Mouse (Mus musculus) stomach, embryonic 15.5 days (tissue): ENCODE data around the gene Pbx1. TPM values are rescaled to one million over a fixed set of nuclear protein-coding genes. Genes with fewer than 3 reads are reported as not detected.
A peak's percentile ranks its signal among the peaks of the same experiment; 100 is the strongest.

Source experiments
- ATAC-seq: fragments of 200-750 bp; cut with Nextera tagmentation; 2 replicates; pipeline ENCODE4 v1.8.0; 2017; ENCODE audit warnings: low read depth, moderate number of reproducible peaks, moderate TSS enrichment; ENCODE audit not compliant: insufficient read depth, low FRiP score
- H3K27ac ChIP-seq: fragments of 300-500 bp; sonication (generic); 2 replicates; pipeline ENCODE4 v1.5.1; 2015; ENCODE audit warnings: mild to moderate bottlenecking, inconsistent platforms
- H3K27me3 ChIP-seq: fragments of 300-500 bp; sonication (generic); replicated peaks from 2 replicates; pipeline ENCODE4 v1.6.1; 2015; ENCODE audit warnings: inconsistent platforms
- H3K36me3 ChIP-seq: fragments of 300-500 bp; sonication (generic); 2 replicates; pipeline ENCODE4 v1.6.1; 2015; ENCODE audit warnings: inconsistent platforms
- H3K4me1 ChIP-seq: fragments of 300-500 bp; sonication (generic); 2 replicates; pipeline ENCODE4 v1.6.1; 2015; ENCODE audit warnings: inconsistent platforms
- H3K4me2 ChIP-seq: fragments of 300-500 bp; sonication (generic); 2 replicates; pipeline ENCODE4 v1.6.1; 2015; ENCODE audit warnings: mild to moderate bottlenecking, inconsistent platforms
- H3K4me3 ChIP-seq: fragments of 300-500 bp; sonication (generic); replicated peaks from 2 replicates; pipeline ENCODE4 v1.5.1; 2015; ENCODE audit warnings: inconsistent platforms
- H3K9ac ChIP-seq: fragments of 300-500 bp; sonication (generic); 2 replicates; pipeline ENCODE4 v1.6.1; 2015; ENCODE audit warnings: inconsistent platforms
- H3K9me3 ChIP-seq: fragments of 300-500 bp; sonication (generic); 2 replicates; pipeline ENCODE4 v1.6.1; 2016; ENCODE audit warnings: inconsistent platforms
- WGBS: fragments of 180-500 bp; shearing (Covaris S2); methylation state at CpG from one replicate; pipeline ENCODE4 v1.1.7; 2015; 5-methylcytosine and 5-hydroxymethylcytosine counted together
- polyA plus RNA-seq: library from polyadenylated mRNA; unstranded; fragments of >200 nt; fragmentation: Nextera tagmentation; extraction: Ambion mirVana; gene quantifications from 2 replicates; pipeline ENCODE4 v1.2.1, GENCODE M21; 2015

Gene Pbx1
- polyA plus RNA-seq, 1 experiment from 2014 or later: 36.2 TPM

GRCm38 (mm10) chr1:168356970-168357441, 75.1 kb downstream of the Pbx1 start:
- H3K9ac ChIP-seq: no peak overlapping the region
- ATAC-seq: peak; percentile 74
- 36% methylated on average over 14 of the region's 14 CpGs for WGBS

GRCm38 (mm10) chr1:168355985-168356556, 76.0 kb downstream of the Pbx1 start:
- Histone ChIP-seq H3K9me3 (no peaks in the 10 kb centered on the region), H3K4me1 (peaks cover 29% of the 10 kb centered on the region), H3K27me3 (no peaks in the 10 kb centered on the region), H3K9ac (no peak overlapping the region), H3K27ac (no peak overlapping the region), H3K4me3 (no peak overlapping the region), H3K36me3 (no peaks in the 10 kb centered on the region), H3K4me2 (no peak overlapping the region)
- ATAC-seq: no peak
- WGBS: 58% methylated on average over 10 of the region's 10 CpGs

More at GRCm38 (mm10) chr1:168356970-168357441, 75.1 kb downstream of the Pbx1 start:
- Histone ChIP-seq H3K4me1 (peaks cover 29% of the 10 kb centered on the region), H3K9me3 (no peaks in the 10 kb centered on the region), H3K27ac (no peak overlapping the region; the same call in 1 of the 2 replicates), H3K27me3 (no peaks in the 10 kb centered on the region), H3K4me3 (0 out of 2 replicates have a peak overlapping the region, but pooled peaks have one; percentile 4), H3K36me3 (no peaks in the 10 kb centered on the region), H3K4me2 (peak overlapping the region; percentile 37)

- H3K36me3 ChIP-seq: no peaks in the 10 kb centered on the region
- H3K4me3 ChIP-seq: no peak overlapping the region
- peaks cover 29% of the 10 kb centered on the region for H3K4me1 ChIP-seq
- no peaks in the 10 kb centered on the region for H3K9me3 ChIP-seq
- WGBS: 26% methylated on average over 4 of the region's 4 CpGs
- H3K4me2 ChIP-seq: no peak overlapping the region
- no peak overlapping the region for H3K27ac ChIP-seq
- no peaks in the 10 kb centered on the region for H3K27me3 ChIP-seq
- H3K9ac ChIP-seq: no peak overlapping the region
- ATAC-seq: no peak
Measured at GRCm38 (mm10) chr1:168354934-168355333, 77.1 kb downstream of the Pbx1 start.

- no peak for ATAC-seq
- Histone ChIP-seq H3K4me1 (no peaks in the 10 kb centered on the region), H3K4me3 (no peak overlapping the region), H3K4me2 (no peak overlapping the region), H3K27ac (no peak overlapping the region), H3K9me3 (no peaks in the 10 kb centered on the region), H3K9ac (no peak overlapping the region), H3K27me3 (no peaks in the 10 kb centered on the region), H3K36me3 (no peaks in the 10 kb centered on the region)
- WGBS: 76% methylated on average over 8 of the region's 8 CpGs
Measured at GRCm38 (mm10) chr1:168348036-168348784, 83.9 kb downstream of the Pbx1 start.

- no peaks in the 10 kb centered on the region for H3K36me3 ChIP-seq
- no peak overlapping the region for H3K4me2 ChIP-seq
- H3K4me1 ChIP-seq: peaks cover 9% of the 10 kb centered on the region; the same call in 1 of the 2 replicates
- no peak overlapping the region for H3K9ac ChIP-seq
- 75% methylated on average over 8 of the region's 8 CpGs for WGBS
- no peaks in the 10 kb centered on the region for H3K9me3 ChIP-seq
- ATAC-seq: no peak
- no peak overlapping the region for H3K27ac ChIP-seq
- no peak overlapping the region for H3K4me3 ChIP-seq
- no peaks in the 10 kb centered on the region for H3K27me3 ChIP-seq
Measured at GRCm38 (mm10) chr1:168344918-168345317, 87.2 kb downstream of the Pbx1 start.

GRCm38 (mm10) chr1:168344262-168344661, 87.8 kb downstream of the Pbx1 start:
- Histone ChIP-seq H3K36me3 (no peaks in the 10 kb centered on the region), H3K9me3 (no peaks in the 10 kb centered on the region), H3K4me3 (no peak overlapping the region), H3K4me2 (no peak overlapping the region), H3K27me3 (no peaks in the 10 kb centered on the region), H3K9ac (no peak overlapping the region), H3K27ac (no peak overlapping the region), H3K4me1 (peaks cover 9% of the 10 kb centered on the region; the same call in 1 of the 2 replicates)
- no peak for ATAC-seq
- 84% methylated on average over 5 of the region's 5 CpGs for WGBS

- H3K9me3 ChIP-seq: no peaks in the 10 kb centered on the region
- no peaks in the 10 kb centered on the region for H3K36me3 ChIP-seq
- no peak for ATAC-seq
- no peak overlapping the region for H3K4me3 ChIP-seq
- H3K4me2 ChIP-seq: no peak overlapping the region
- no peak overlapping the region for H3K27ac ChIP-seq
- WGBS: 58% methylated on average over 5 of the region's 6 CpGs
- H3K4me1 ChIP-seq: peaks cover 9% of the 10 kb centered on the region; the same call in 1 of the 2 replicates
- no peak overlapping the region for H3K9ac ChIP-seq
- H3K27me3 ChIP-seq: no peaks in the 10 kb centered on the region
Measured at GRCm38 (mm10) chr1:168342269-168342668, 89.8 kb downstream of the Pbx1 start.

GRCm38 (mm10) chr1:168341863-168342262, 90.2 kb downstream of the Pbx1 start:
- H3K4me3 ChIP-seq: no peak overlapping the region
- H3K27me3 ChIP-seq: no peaks in the 10 kb centered on the region
- H3K27ac ChIP-seq: peak overlapping the region; percentile 8; the same call in 1 of the 2 replicates
- no peak overlapping the region for H3K9ac ChIP-seq
- peaks cover 9% of the 10 kb centered on the region; the same call in 1 of the 2 replicates for H3K4me1 ChIP-seq
- 47% methylated on average over 12 of the region's 12 CpGs for WGBS
- H3K36me3 ChIP-seq: no peaks in the 10 kb centered on the region
- H3K4me2 ChIP-seq: no peak overlapping the region
- H3K9me3 ChIP-seq: no peaks in the 10 kb centered on the region
- no peak for ATAC-seq

- H3K9me3 ChIP-seq: no peaks in the 10 kb centered on the region
- no peak overlapping the region for H3K9ac ChIP-seq
- no peak overlapping the region for H3K4me3 ChIP-seq
- H3K36me3 ChIP-seq: no peaks in the 10 kb centered on the region
- H3K4me2 ChIP-seq: no peak overlapping the region
- WGBS: 81% methylated on average over 6 of the region's 6 CpGs
- H3K27me3 ChIP-seq: no peaks in the 10 kb centered on the region
- ATAC-seq: no peak
- H3K27ac ChIP-seq: peak overlapping the region; percentile 8; the same call in 1 of the 2 replicates
- H3K4me1 ChIP-seq: peaks cover 9% of the 10 kb centered on the region; the same call in 1 of the 2 replicates
Measured at GRCm38 (mm10) chr1:168341368-168341767, 90.7 kb downstream of the Pbx1 start.

GRCm38 (mm10) chr1:168336238-168336818, 95.7 kb downstream of the Pbx1 start:
- ATAC-seq: no peak
- Histone ChIP-seq H3K4me3 (no peak overlapping the region), H3K27me3 (no peaks in the 10 kb centered on the region), H3K4me1 (peaks cover 9% of the 10 kb centered on the region; the same call in 1 of the 2 replicates), H3K36me3 (no peaks in the 10 kb centered on the region; the same call in 1 of the 2 replicates), H3K9me3 (no peaks in the 10 kb centered on the region), H3K27ac (peak overlapping the region; percentile 75; the same call in 1 of the 2 replicates), H3K9ac (no peak overlapping the region), H3K4me2 (no peak overlapping the region)
- WGBS: 86% methylated on average over 7 of the region's 7 CpGs

GRCm38 (mm10) chr1:168334831-168335574, 97.1 kb downstream of the Pbx1 start:
- no peak overlapping the region for H3K9ac ChIP-seq
- H3K27ac ChIP-seq: peak overlapping the region; percentile 75
- 78% methylated on average over 8 of the region's 8 CpGs for WGBS
- no peaks in the 10 kb centered on the region for H3K27me3 ChIP-seq
- H3K4me1 ChIP-seq: peaks cover 8% of the 10 kb centered on the region; the same call in 1 of the 2 replicates
- H3K36me3 ChIP-seq: no peaks in the 10 kb centered on the region; the same call in 1 of the 2 replicates
- no peak overlapping the region for H3K4me3 ChIP-seq
- no peak overlapping the region for H3K4me2 ChIP-seq
- H3K9me3 ChIP-seq: no peaks in the 10 kb centered on the region
- ATAC-seq: peak; percentile 52; the same call in 1 of the 2 replicates
